Mouse (Mus musculus): ENCODE results near the gene Vdac2. TPM values are rescaled to one million over a fixed set of nuclear protein-coding genes. Genes with fewer than 3 reads are reported as not detected.

Gene Vdac2
- polyA plus RNA-seq, 1 experiment: 158 TPM

GRCm38 (mm10) chr14:21817453-21817852 is 7.6 kb upstream of the Vdac2 start:
- no peak for DNase-seq (ENCODE audit: low read depth)

- DNase-seq (ENCODE audit: low read depth): no peak
Observed at GRCm38 (mm10) chr14:21820880-21821505, 4.0 kb upstream of the Vdac2 start.

GRCm38 (mm10) chr14:21822307-21822706 is 2.7 kb upstream of the Vdac2 start:
- no peak for DNase-seq (ENCODE audit: low read depth)

GRCm38 (mm10) chr14:21822795-21823374 is 2.2 kb upstream of the Vdac2 start:
- DNase-seq (ENCODE audit: low read depth): peak; percentile 61

- DNase-seq (ENCODE audit: low read depth): no peak
Observed at GRCm38 (mm10) chr14:21823897-21824296, 1.1 kb upstream of the Vdac2 start.

GRCm38 (mm10) chr14:21825786-21826491 is 901 bp downstream of the Vdac2 start:
- no peak for DNase-seq (ENCODE audit: low read depth)

- DNase-seq (ENCODE audit: low read depth): no peak
Observed at GRCm38 (mm10) chr14:21830876-21831767, 6.1 kb downstream of the Vdac2 start.

GRCm38 (mm10) chr14:21831830-21832403 is 6.9 kb downstream of the Vdac2 start:
- DNase-seq (ENCODE audit: low read depth): no peak

GRCm38 (mm10) chr14:21838336-21839017 is 13.4 kb downstream of the Vdac2 start:
- DNase-seq (ENCODE audit: low read depth): no peak

- no peak for DNase-seq (ENCODE audit: low read depth)
Observed at GRCm38 (mm10) chr14:21841819-21842592, 17.0 kb downstream of the Vdac2 start.

GRCm38 (mm10) chr14:21843263-21843662 is 18.2 kb downstream of the Vdac2 start:
- DNase-seq (ENCODE audit: low read depth): no peak

GRCm38 (mm10) chr14:21846827-21847380 is 21.9 kb downstream of the Vdac2 start:
- no peak for DNase-seq (ENCODE audit: low read depth)

GRCm38 (mm10) chr14:21847381-21848165 is 22.5 kb downstream of the Vdac2 start:
- no peak for DNase-seq (ENCODE audit: low read depth)

GRCm38 (mm10) chr14:21848166-21849154 is 23.4 kb downstream of the Vdac2 start, which contains the start of gene Comtd1:
TSS of gene Comtd1 (minus strand) at chr14:21848977.
- DNase-seq (ENCODE audit: low read depth): no peak

GRCm38 (mm10) chr14:21849524-21850418 is 24.7 kb downstream of the Vdac2 start:
- DNase-seq (ENCODE audit: low read depth): no peak

GRCm38 (mm10) chr14:21850419-21851127 is 25.5 kb downstream of the Vdac2 start:
- DNase-seq (ENCODE audit: low read depth): no peak

All from gonadal fat pad, adult 2 months (tissue).